Mouse (Mus musculus) megakaryocyte, embryonic 14.5 days (primary cell): ENCODE data around the gene Gabpa. TPM values are rescaled to one million over a fixed set of nuclear protein-coding genes. Genes with fewer than 3 reads are reported as not detected.

Experiments used
- H3K27me3 ChIP-seq: replicated peaks from 2 replicates; pipeline ENCODE3; 2012; ENCODE audit warnings: inconsistent platforms
- H3K36me3 ChIP-seq: replicated peaks from 2 replicates; pipeline ENCODE3; 2012; ENCODE audit warnings: low read length, inconsistent platforms, mixed read lengths
- H3K4me1 ChIP-seq: 2 replicates; pipeline ENCODE4 v1.6.1; 2012; ENCODE audit warnings: inconsistent platforms
- H3K4me3 ChIP-seq: replicated peaks from 2 replicates; pipeline ENCODE3; 2012; ENCODE audit warnings: moderate library complexity, mild to moderate bottlenecking, inconsistent platforms
- H3K9me3 ChIP-seq: 2 replicates; pipeline ENCODE4 v1.6.1; 2012; ENCODE audit warnings: inconsistent platforms
- FLI1 ChIP-seq: IDR thresholded peaks from 2 replicates; pipeline ENCODE4 v1.6.1; 2012; ENCODE audit warnings: low read length, inconsistent platforms, mixed read lengths
- GATA1 ChIP-seq: IDR thresholded peaks from 3 replicates; pipeline ENCODE4 v1.6.1; 2012; ENCODE audit warnings: mixed read lengths, low read length, inconsistent platforms, borderline replicate concordance
- polyA plus RNA-seq: library from polyadenylated mRNA; stranded (reverse); fragments of >175 nt; gene quantifications from 2 replicates; pipeline ENCODE4 v1.2.3, GENCODE M21; 2012; ENCODE audit warnings: low replicate concordance; ENCODE audit not compliant: insufficient read depth

Gene Gabpa
- polyA plus RNA-seq, 1 experiment = 2.3 TPM

DNA sequence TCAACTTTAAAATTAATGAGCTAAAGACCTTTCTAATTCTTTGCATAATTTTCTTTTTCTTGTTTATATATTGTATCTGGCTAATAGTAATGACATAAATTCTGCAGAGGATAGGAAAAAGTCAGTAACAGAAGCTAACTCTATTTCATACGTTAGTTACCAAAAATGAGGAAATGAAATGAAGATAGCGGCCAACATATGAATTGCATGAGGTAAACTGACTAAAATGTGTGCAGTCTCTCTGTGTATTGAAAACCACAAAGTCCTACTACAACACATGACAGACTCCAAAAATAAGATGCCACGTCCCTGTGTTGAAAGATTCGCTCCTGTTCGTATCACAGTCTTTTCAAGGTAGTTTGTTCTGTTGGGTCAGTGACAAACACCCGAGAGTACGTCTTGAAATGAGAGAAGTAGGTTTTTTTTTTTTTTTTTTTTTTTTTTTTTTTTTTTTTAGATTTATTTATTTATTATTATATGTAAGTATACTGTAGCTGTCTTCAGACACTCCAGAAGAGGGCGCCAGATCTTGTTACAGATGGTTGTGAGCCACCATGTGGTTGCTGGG lies 47.1 kb downstream of the Gabpa start:
- no peak overlapping the region for H3K4me3 ChIP-seq
- peaks cover 6% of the 10 kb centered on the region; the same call in 1 of the 2 replicates for H3K4me1 ChIP-seq
- H3K9me3 ChIP-seq = no peaks in the 10 kb centered on the region
- TF ChIP-seq GATA1 (no peak), FLI1 (no peak)
- H3K36me3 ChIP-seq = no peaks in the 10 kb centered on the region
- peaks cover 2% of the 10 kb centered on the region for H3K27me3 ChIP-seq

DNA sequence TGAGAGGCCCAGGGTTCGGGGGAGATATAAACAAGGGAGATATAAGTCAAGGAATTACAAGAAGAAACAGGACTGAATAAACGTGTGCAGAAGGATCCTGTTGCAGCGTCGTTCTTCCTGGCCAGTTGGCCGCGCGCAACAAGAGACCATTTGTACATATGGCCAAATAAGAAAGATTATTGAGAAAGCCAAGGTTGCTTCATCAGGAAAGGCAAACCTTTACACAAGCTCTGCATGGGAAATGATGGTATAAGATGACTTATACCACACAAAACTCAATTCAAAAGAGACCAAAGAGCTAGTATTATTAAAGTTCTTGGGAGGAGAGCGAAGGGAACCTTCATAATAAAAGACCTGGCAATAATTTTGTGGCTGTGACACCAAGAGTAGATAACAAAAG lies 49.8 kb downstream of the Gabpa start:
- H3K9me3 ChIP-seq = no peaks in the 10 kb centered on the region
- 0 out of 2 replicates have a peak, but pooled peaks cover under 1% of the 10 kb centered on the region for H3K4me1 ChIP-seq
- no peaks in the 10 kb centered on the region for H3K36me3 ChIP-seq
- peaks cover 2% of the 10 kb centered on the region for H3K27me3 ChIP-seq
- no peak overlapping the region for H3K4me3 ChIP-seq
- TF ChIP-seq GATA1 = no peak
- no peak for TF ChIP-seq FLI1

DNA sequence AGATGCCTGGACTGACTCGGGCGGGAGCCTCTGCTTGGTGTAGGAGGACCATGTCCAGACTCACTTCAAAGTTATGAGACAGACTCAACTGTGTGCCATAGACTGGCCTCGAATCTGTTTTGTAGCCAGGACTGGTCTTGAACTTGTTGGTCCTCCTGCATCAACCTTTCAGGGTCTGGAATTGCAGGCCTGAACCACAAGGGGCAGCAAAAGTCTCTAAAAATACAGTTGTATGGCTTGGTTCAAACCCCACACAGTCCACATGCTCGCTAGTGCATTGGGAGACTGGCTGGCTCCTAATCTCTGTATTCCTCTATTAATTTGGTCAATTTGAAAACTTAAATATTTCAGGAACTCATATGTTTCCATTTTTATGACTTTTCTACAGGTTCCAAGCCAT lies 68.3 kb downstream of the Gabpa start:
- Histone ChIP-seq H3K36me3 (no peaks in the 10 kb centered on the region), H3K9me3 (no peaks in the 10 kb centered on the region), H3K4me1 (no peaks in the 10 kb centered on the region), H3K27me3 (no peaks in the 10 kb centered on the region), H3K4me3 (no peak overlapping the region)
- no peak for TF ChIP-seq FLI1
- TF ChIP-seq GATA1 = no peak

DNA sequence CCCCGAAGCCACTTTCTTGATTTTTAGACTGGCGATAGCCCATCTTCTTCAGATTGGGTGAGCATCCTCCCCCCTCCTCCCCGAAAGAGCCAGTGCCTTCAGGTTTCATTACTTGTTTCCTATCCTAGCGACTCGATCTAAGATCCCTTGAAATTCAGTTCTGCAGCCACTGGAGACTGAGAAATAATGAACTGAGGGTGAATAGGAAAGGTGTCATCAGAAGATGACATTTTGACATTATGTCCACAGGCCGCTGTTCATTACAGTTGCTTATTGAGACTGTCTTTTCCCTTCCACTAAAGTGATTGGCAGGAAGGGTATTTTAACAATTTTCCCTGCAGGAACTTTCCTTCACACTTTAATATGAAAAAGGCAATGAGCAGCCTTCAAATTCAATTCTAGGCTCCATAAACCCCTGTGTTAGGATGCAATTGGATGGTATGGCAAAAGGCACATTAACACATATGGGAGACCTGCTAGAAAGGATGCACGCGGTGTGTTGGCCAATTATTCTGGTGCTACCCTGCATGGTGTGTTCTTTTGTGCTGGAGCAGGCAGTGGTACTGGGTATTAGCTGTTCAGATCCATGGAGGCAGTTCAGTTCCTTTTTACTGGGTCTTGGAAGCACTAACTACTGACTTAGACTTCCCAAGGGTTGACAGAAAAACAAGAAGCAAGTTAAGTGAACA lies 76.9 kb downstream of the Gabpa start:
- Histone ChIP-seq H3K4me1 (no peaks in the 10 kb centered on the region), H3K4me3 (no peak overlapping the region), H3K36me3 (no peaks in the 10 kb centered on the region), H3K27me3 (no peaks in the 10 kb centered on the region), H3K9me3 (peaks cover 4% of the 10 kb centered on the region; the same call in 1 of the 2 replicates)
- no peak for TF ChIP-seq GATA1
- TF ChIP-seq FLI1 = no peak

Other genes starting within 250 kb of the Gabpa start
- gene Mrpl39, start 99.2 kb upstream of the Gabpa start, polyA plus RNA-seq = 12.7 and 117 TPM in 2 replicates
- gene Jam2, start 60.8 kb upstream of the Gabpa start, polyA plus RNA-seq = 0.81 TPM in 1 of 2 replicates, not detected in the other
- gene Atp5j, start 700 bp downstream of the Gabpa start, polyA plus RNA-seq = 133 and 159 TPM in 2 replicates